Mouse (Mus musculus): ENCODE measurements around the gene Ugt1a8.

DNA sequence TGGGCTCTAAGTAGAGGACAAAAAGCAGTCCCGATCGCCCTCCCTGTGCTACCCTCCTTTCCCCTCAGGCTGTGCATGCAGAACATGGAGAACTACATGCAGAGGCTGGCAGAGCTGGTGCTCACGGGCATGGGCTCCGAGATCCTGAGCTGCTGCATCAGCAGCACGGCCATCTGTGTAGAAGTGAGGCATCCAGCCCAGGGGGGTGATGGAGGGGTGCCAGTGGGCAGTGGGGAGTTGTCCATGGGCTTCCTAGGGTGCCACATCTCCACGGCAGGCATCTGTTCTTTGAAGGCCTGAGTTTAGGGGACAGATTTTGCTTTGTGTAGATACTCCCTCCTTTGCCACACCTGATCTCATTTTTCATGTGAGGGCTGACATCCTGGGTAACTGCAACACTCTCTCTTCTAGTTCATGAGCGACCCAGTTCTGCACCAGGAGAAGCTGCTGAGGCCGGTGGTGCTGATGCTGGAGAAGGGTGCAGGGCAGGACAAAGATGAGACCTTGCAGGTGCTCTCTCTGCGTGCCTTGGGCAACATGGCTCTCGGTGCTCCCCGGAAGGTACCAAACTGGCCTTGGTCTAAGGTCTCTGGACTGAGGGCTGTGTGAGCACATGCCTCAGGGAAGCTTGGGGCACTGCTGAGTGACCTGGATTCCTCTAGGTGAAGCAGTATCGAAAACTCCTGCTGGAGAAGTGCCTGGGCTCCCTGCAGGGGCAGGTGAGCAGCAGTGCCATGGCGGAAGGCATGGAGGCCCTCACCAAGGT is 168.6 kb downstream of the Ugt1a8 start:
- TF ChIP-seq POLR2A (IDR thresholded peaks at IDR 0.05; ENCODE audit: insufficient read depth, low read depth, low read length): no peak
- TF ChIP-seq CTCF (IDR thresholded peaks at IDR 0.05; ENCODE audit: insufficient read depth, low read depth, low read length): no peak

All from olfactory bulb, adult 2 months (tissue).